Mouse (Mus musculus): ENCODE data around the gene Dppa3.

Gene Dppa3

GRCm38 (mm10) chr6:122626110-122626509 is at the start of gene Dppa3:
Gene Dppa3 (plus strand): TSS chr6:122626410.
- no peak for DNase-seq (ENCODE audit: low spot score)

DNA sequence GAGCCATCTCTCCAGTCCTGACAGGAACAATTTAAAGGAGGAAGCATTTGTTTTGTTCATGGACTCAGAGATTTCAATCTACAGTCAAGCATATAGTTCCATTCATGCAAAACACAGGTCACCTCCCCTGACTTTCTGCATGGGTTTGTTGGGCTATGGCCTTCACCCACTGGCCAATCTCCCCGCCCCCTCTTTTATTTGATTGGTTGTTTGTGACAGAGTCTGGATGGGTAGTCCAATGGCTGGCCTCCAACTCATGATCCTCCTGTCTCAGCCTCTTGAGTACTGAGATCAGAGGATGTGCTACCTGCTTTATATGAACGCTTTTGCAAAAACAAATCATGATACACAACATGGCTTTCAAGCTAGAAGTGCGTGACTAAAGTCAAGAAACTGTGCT is 49.2 kb upstream of the Dppa3 start:
- no peak for DNase-seq (ENCODE audit: low spot score)

- no peak for DNase-seq (ENCODE audit: low spot score)
Observed at GRCm38 (mm10) chr6:122579086-122579485, 47.1 kb upstream of the Dppa3 start.

DNA sequence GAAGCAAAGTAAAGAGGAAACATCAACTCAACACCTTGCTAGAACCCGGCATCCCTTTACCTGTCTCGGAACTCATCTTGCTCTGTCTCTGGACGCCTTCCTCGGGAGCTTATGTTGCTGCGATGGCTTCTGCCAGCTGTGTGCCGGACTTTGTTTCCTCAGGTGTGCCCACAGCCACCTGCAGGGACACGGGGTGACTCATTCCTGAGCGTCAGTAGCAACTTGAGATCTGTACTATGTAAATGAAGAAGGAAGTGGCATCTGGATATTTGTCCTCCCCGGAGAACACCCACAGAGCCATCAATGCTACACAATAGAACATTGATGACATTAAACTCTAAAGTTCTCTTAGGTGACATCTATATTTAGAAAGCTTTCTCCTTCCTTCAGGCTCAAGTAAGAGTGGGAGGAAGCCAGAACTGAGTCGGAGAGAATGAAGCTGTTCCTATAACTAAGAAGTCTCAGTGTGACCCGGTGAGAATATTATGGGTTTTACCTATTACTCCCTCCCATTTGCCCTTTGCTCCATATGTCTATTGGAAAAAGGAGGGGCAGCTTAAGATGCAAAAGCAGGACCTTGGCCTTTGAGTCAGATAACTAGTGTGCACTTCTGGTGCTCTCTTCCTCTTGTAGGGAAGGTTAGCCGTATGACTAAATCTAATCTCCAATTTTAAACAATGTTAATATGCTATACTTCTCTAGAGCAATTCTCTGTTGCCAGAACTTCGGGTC is 35.0 kb upstream of the Dppa3 start:
- no peak for DNase-seq (ENCODE audit: low spot score)

DNA sequence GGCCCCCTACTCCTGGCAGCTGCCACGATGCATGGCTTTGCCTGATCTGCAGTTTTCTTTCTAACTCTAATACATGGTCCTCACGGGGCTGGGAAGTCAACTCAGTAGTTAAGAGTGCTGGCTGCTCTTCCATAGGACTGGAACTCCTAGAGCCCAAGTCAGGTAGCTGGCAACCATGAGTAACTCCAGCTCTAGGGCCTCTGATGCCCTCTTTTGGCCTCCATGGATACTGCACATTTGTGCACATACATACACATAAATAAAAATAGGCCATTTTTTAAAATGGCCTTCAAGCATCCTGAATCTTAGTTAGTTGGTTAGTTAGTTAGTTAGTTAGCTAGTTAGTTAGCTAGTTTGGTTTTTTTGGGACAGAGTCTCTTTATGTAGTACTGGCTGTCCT is 33.3 kb upstream of the Dppa3 start:
- DNase-seq (ENCODE audit: low spot score): no peak

DNA sequence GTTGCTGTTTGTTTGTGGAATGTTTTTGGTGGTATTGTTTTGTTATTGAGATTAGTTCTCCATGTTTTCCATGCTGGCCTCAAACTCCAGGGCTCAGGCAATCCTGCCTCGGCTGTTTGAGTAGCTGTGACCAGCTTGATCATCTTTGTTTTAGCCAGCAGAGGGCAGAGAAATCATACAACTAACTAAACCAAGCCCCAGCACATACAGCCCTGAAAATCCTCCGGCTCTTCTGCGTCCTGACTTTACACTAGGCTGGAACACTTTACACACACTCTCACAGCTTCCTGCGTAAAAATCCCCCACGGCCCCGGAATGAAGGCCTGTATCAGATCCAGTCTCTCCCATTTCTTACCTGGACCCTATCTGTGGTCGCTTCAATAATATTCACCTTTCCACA is 30.6 kb upstream of the Dppa3 start:
- DNase-seq (ENCODE audit: low spot score): peak; percentile 45

DNA sequence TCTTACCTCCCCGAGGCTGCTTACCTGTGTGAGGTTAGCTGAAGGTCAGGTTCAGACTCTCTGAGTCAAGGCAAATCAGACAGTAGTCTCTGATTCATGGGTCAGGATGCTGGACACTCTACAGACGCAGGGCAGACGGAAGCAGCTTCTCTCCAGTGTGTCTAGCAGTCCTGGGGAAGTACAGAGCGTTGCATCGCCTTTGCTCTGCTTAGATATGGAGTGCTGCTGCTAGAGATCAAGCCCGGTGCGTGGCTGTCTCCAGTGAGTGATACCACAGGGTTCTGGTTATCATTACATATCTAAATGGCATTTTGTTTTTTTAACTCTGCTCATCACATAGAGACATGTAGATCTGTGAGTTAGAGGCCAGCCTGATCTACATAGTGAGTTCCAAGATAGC is 29.6 kb upstream of the Dppa3 start:
- no peak for DNase-seq (ENCODE audit: low spot score)

- DNase-seq (ENCODE audit: low spot score): no peak
Observed at GRCm38 (mm10) chr6:122598014-122598413, 28.2 kb upstream of the Dppa3 start.

DNA sequence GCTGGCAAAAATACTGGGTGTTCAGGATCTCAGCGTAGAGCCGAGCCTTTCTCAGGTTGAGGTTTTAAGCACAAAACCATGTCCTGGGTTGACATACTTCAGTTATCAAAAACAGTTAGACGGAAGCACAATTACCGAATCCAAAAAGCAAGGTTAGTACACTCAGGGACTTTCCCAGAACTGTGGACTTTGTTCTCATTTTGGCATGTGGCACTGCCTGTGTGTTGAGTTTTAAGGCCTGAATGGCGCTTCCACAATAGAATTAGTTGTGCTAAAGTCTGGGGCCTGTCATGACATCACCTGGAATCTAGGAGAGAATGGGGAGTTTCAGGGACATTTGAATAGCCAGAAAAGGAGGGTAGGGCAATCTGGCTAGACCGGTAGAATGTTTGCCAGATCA is 27.8 kb upstream of the Dppa3 start:
- no peak for DNase-seq (ENCODE audit: low spot score)

DNA sequence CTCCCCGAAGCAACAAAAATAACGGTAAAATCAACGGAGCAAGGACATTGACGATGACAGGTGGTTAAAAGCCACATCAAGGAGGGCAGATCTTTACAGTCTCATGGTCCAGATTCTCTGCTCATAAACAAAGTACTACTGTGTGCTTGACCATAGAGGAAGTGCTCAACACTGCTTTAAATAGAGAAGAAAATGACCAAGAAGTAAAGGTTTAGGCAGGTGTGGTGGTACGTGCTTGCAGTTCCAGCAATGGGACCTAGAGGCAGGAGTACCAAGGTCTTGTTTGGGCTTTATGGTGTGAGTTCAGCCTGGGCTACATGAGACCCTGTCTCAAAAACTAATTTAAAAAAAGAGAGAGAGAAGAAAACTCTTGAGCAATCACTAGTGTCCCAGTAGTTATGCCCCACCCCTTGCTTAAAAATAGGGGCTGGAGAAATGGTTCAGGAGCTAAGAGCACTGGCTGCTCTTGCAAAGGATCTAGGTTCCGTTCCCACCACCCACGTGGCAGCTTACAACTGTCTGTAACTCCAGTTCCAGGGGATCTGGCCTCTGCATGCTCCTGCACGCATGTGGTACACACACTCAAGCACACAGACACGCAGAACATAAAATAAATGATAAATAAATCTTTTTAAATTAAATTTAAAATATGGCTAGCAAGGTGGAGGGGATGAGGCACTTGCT is 27.0 kb upstream of the Dppa3 start:
- DNase-seq (ENCODE audit: low spot score): no peak

DNA sequence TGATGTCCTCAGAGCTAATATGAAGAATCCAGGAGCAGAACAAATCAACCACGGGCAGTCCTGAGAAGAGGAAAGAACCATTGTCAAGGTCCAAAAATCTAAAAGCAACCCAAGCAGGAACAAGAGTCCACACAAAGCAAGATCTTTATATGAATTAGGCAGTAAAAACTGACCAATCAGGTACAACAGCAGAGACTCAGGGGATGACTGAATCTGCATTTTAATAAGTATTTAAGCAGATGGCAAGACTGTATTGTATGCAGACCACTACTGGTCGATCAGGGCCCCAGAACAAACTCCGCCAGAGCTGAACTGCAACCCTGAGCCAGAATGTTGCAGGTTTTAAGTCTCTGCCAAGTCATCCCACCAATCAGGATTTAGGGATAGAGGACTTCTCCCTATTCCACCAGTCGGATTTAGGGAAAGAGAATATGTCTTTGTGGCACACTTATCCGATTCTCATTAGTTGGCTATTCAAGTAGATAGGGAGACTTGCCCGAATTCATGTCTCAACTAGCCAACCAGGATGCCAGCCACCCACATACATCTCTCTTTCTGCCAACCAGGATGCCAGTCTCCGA is 26.1 kb upstream of the Dppa3 start:
- DNase-seq (ENCODE audit: low spot score): no peak

DNA sequence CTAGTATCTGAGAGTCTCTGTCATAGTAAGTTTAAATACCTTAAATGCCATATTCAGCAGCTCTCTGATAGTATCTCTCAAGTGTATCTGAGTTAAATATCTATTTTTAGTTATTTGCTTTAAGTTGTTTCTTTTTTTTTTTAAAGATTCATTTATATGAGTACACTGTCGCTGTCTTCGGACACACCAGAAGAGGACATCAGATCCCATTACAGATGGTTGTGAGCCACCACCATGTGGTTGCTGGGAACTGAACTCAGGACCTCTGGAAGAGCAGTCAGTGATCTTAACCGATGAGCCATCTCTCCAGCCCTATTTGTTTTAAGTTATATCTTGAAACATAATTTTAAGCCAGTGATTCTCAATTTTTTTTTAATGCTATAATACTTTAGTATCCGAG is 25.2 kb upstream of the Dppa3 start:
- no peak for DNase-seq (ENCODE audit: low spot score)

GRCm38 (mm10) chr6:122601615-122602014 is 24.6 kb upstream of the Dppa3 start:
- no peak for DNase-seq (ENCODE audit: low spot score)

GRCm38 (mm10) chr6:122602242-122602991 is 23.8 kb upstream of the Dppa3 start, which contains the start of gene Apobec1:
Gene Apobec1 (minus strand): TSS chr6:122602444.
- DNase-seq (ENCODE audit: low spot score): peak; percentile 79

GRCm38 (mm10) chr6:122602992-122603322 is 23.3 kb upstream of the Dppa3 start:
- no peak for DNase-seq (ENCODE audit: low spot score)

DNA sequence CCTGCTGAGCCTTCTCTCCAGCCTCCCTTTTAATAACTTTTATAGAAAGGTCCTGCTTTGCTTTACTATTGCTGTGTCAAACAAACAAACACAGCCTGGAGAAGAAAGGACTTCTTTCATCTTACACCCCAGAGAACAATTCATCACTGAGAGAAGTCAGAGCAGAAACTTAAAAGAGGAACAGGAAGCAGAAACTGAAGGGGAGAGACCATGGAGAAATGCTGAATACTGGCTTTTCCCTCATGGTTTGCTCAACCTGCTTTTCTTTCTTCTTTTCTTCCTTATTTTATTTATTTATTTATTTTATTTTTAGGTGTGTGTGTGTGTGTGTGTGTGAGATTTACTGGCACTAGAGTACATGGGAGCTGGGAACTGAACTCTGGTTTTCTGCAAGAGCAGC is 21.9 kb upstream of the Dppa3 start:
- no peak for DNase-seq (ENCODE audit: low spot score)

DNA sequence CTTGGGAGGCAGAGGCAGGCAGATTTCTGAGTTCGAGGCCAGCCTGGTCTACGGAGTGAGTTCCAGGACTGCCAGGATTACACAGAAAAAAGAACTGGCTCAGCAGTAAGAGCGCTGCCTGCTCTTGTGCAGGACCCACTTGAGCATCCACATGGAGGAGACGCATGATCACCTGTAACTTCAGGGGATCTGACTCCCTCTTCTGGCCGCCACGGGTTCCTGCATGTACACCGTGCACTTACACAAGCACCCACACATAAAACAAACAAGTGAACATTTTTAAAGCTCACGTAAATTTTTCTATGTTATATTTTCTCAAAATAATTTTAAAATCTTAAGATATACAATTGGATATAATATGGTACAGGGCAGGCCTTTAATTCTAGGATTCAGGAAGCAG is 20.7 kb upstream of the Dppa3 start:
- no peak for DNase-seq (ENCODE audit: low spot score)

DNA sequence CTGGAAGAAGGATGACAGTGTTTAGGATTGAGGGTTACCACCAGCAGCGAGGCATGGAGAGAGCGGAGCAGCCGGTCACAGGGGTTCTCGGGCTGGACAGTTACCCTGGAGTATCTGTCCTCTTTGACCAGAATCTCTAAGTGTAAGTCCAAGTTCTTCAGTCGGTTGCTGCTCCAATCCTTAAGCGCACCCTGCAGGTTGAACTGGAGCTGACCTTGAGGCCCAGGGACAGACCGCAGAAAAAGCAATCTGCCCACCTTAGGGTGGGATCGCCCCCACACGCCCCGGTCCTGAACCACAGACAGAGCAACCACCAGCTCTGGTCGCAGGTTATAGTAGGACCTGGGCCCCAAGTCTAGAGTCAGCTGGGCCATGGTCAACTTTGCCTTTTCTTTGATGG is 19.5 kb upstream of the Dppa3 start:
- no peak for DNase-seq (ENCODE audit: low spot score)

- no peak for DNase-seq (ENCODE audit: low spot score)
Observed at GRCm38 (mm10) chr6:122607700-122608099, 18.5 kb upstream of the Dppa3 start.

- DNase-seq (ENCODE audit: low spot score): no peak
Observed at GRCm38 (mm10) chr6:122608434-122609376, 17.5 kb upstream of the Dppa3 start.

DNA sequence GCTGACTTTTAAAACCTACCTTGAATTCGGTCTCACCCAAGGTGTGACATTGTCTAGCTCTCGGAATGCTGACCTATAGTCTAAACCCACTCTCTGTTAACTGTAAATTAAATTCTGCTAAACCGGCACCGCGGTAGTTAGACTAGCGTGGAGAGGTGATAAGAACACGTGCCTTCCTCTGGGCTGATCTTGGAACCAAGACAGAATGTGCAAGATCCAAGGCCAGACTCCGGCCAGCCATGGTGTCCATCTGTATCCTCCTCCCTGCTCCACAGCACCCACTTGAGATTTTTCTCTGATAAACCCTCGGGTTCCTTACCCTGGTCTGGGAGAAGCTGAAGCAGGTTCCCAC is 16.9 kb upstream of the Dppa3 start:
- no peak for DNase-seq (ENCODE audit: low spot score)

- no peak for DNase-seq (ENCODE audit: low spot score)
Observed at GRCm38 (mm10) chr6:122609771-122610170, 16.4 kb upstream of the Dppa3 start, which contains the start of gene Gdf3. Gene Gdf3 (minus strand): TSS chr6:122610087.

Measured in embryo, embryonic 10.5 days (tissue).